Mouse (Mus musculus): Measurements from ENCODE around the gene Adamts15.

GRCm38 (mm10) chr9:30953287-30953686, 31.0 kb upstream of the Adamts15 start:
- TF ChIP-seq ZC3H11A (IDR thresholded peaks at IDR 0.05; ENCODE audit: borderline replicate concordance, low read depth, low read length) (peak; percentile 32; the same call in 1 of the 2 replicates), ZNF384 (IDR thresholded peaks at IDR 0.05; ENCODE audit: low read depth, low read length) (no peak), MAFK (IDR thresholded peaks at IDR 0.05; ENCODE audit: insufficient read depth, low read depth, low read length) (no peak)

Measured in ES-E14 (cell line).